Mouse (Mus musculus) hindbrain, embryonic 12.5 days (tissue): ENCODE data around the gene Fmr1. TPM values are rescaled to one million over a fixed set of nuclear protein-coding genes. Genes with fewer than 3 reads are reported as not detected.
"Not testable (repeated sequence)": the region's sequence is repeated elsewhere in the genome, so short reads cannot be mapped to it uniquely, and the experiment has no call there.

Source experiments
- ATAC-seq: fragments of 200-750 bp; cut with Nextera tagmentation; 2 replicates; pipeline ENCODE4 v1.8.0; 2017; ENCODE audit warnings: moderate TSS enrichment; ENCODE audit not compliant: low FRiP score
- H3K27ac ChIP-seq: fragments of 300-500 bp; sonication (generic); 2 replicates; pipeline ENCODE4 v1.5.1; 2016; ENCODE audit warnings: mild to moderate bottlenecking
- H3K27me3 ChIP-seq: fragments of 300-500 bp; sonication (generic); 2 replicates; pipeline ENCODE4 v1.6.1; 2016; ENCODE audit warnings: mild to moderate bottlenecking
- H3K36me3 ChIP-seq: fragments of 300-500 bp; sonication (generic); 2 replicates; pipeline ENCODE4 v1.6.1; 2016; ENCODE audit warnings: mild to moderate bottlenecking
- H3K4me1 ChIP-seq: fragments of 300-500 bp; sonication (generic); 2 replicates; pipeline ENCODE4 v1.6.1; 2016
- H3K4me2 ChIP-seq: fragments of 300-500 bp; sonication (generic); replicated peaks from 2 replicates; pipeline ENCODE4 v1.6.1; 2016; ENCODE audit warnings: mild to moderate bottlenecking
- H3K4me3 ChIP-seq: fragments of 300-500 bp; sonication (generic); 2 replicates; pipeline ENCODE4 v1.5.1; 2016; ENCODE audit warnings: mild to moderate bottlenecking
- H3K9ac ChIP-seq: fragments of 300-500 bp; sonication (generic); 2 replicates; pipeline ENCODE4 v1.6.1; 2016; ENCODE audit warnings: mild to moderate bottlenecking, moderate library complexity
- H3K9me3 ChIP-seq: fragments of 300-500 bp; sonication (generic); replicated peaks from 2 replicates; pipeline ENCODE4 v1.6.1; 2016; ENCODE audit warnings: mild to moderate bottlenecking
- WGBS: fragments of 180-500 bp; shearing (Covaris S2); methylation state at CpG from one replicate; pipeline ENCODE4 v1.1.7; 2016; 5-methylcytosine and 5-hydroxymethylcytosine counted together
- polyA plus RNA-seq: library from polyadenylated mRNA; unstranded; fragments of >200 nt; fragmentation: Nextera tagmentation; extraction: Ambion mirVana; gene quantifications from 2 replicates; pipeline ENCODE4 v1.2.1, GENCODE M21; 2016

Fmr1 gene
- 76.0 and 82.6 TPM in 2 replicates for polyA plus RNA-seq

DNA sequence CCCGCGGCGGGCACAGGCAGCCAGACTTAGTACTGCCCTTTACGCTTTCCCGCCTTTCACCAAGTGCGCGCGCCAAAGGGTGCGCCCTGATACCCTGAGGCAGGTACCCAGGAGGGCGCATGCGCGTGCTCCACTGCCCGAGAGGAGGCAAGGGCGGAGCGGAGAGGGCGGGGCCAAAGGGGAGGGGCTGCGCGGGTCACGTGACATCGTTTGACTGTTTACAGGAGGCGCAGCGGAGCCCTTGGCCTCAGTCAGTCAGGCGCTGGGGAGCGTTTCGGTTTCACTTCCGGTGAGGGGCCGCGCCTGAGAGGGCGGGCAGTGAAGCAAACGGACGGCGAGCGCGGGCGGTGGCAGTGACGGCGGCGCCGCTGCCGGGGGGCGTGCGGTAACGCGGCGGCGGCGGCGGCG, at the start of gene Fmr1:
TSS of gene Fmr1 (plus strand) at position 209 of the 408 bp plus-strand sequence.
- Histone ChIP-seq H3K4me2 (peak within 1 kb of the TSS; percentile 49), H3K9me3 (no peaks in the 10 kb centered on the region), H3K4me1 (no peaks in the 10 kb centered on the region), H3K9ac (peak within 1 kb of the TSS; percentile 79), H3K27ac (peak within 1 kb of the TSS; percentile 93), H3K36me3 (no peaks in the 10 kb centered on the region), H3K4me3 (peak within 1 kb of the TSS; percentile 63), H3K27me3 (no peaks in the 10 kb centered on the region)
- ATAC-seq = peak; percentile 98
- 14% methylated on average over 35 of the region's 49 CpGs for WGBS

DNA sequence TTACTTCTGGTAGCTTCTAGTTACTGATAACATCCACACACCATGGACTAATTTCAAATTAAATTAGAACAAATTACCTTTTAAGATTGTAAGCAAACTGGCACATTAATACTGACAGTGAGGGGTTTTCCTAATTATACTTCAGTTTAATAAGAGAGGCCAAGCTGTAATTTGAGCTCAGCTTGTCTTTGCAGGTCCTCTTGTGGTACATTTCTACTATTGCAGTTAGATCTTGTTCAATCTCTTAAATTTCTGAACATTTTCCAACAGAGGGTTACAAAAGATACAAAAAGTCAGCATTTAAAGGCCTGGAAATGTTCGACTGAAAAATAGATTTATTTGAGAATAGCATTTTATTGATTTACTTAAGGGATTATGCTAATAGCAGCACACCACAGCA, 36.7 kb upstream of the Fmr1 start:
- WGBS = 72% methylated on average over 1 of the region's 1 CpGs
- no peak overlapping the region for H3K4me3 ChIP-seq
- H3K9me3 ChIP-seq = no peaks in the 10 kb centered on the region
- no peak for ATAC-seq
- H3K36me3 ChIP-seq = no peaks in the 10 kb centered on the region
- H3K9ac ChIP-seq = no peak overlapping the region
- no peak overlapping the region for H3K27ac ChIP-seq
- H3K27me3 ChIP-seq = no peaks in the 10 kb centered on the region
- no peaks in the 10 kb centered on the region for H3K4me1 ChIP-seq
- H3K4me2 ChIP-seq = no peak overlapping the region

DNA sequence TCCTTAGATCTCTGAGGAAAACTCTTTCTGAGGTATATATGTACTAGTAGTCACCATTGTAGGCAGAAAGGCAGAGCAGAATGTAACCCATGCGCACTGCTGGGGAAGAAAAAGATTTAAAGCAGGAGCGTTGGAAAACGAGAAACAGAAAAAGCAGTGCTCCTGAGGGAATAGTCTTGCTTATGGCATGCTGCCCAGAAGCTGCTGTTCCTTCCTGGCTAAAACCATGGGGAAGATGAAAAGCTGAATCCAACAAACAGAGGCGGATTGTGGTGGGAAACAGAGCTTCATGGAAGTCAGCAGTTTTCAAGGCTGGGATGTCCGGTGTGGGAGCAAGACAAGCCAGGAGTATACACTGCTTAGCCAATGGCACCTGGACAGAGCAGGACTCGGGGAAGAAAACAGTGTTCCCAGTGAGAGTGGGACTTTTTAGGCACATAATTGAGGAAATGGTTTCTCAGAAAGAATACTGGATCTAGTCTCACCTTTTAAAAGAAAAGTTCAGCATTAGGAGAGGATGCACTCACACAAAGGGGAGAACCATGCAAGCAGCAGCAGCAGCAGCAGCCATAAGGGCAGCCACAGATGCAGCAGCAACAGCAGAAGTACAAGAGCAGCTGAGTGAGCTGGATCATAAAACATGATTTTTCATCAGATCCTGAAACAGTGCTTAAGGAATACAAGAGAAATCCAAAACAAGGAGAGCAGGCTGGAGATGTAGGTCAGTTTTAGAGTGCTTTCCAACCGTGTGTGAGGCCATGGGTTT, 33.0 kb upstream of the Fmr1 start:
- H3K4me1 ChIP-seq = no peaks in the 10 kb centered on the region

DNA sequence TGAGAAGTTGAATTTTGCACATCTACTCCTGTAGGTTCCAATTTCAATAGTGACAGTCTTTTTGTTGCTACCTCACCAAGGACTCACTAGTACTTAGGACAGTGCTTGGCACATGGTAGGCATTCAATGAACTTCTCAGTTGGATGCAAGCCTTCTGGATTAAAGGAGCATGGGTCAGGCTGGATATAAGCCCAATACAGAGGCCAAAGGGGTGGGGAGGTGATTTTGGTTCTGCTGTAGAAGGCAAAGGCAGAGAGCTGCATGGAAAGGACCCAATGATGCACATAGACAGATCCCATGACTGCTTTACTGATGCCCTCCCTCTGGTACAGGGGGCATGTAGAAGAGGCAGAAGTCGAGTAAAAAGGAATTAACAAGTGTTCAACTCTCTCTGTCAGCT, 833 bp upstream of the Fmr1 start:
- no peaks in the 10 kb centered on the region for H3K4me1 ChIP-seq
- H3K27ac ChIP-seq = no peak overlapping the region
- WGBS = 33% methylated on average over 1 of the region's 1 CpGs

More for the DNA sequence above, 33.0 kb upstream of the Fmr1 start:
- WGBS = 66% methylated on average over 7 of the region's 7 CpGs
- Histone ChIP-seq H3K9ac (no peak overlapping the region), H3K9me3 (no peaks in the 10 kb centered on the region), H3K36me3 (no peaks in the 10 kb centered on the region), H3K4me3 (no peak overlapping the region), H3K27ac (peak overlapping the region; percentile 40), H3K4me2 (no peak overlapping the region), H3K27me3 (no peaks in the 10 kb centered on the region)
- ATAC-seq = no peak

GRCm38 (mm10) chrX:68678815-68679486, 610 bp downstream of the Fmr1 start:
- 16% methylated on average over 49 of the region's 67 CpGs for WGBS
- H3K9me3 ChIP-seq = no peaks in the 10 kb centered on the region
- ATAC-seq = peak; percentile 85
- peak overlapping the region; percentile 63 for H3K4me3 ChIP-seq
- H3K36me3 ChIP-seq = no peaks in the 10 kb centered on the region
- H3K4me1 ChIP-seq = no peaks in the 10 kb centered on the region
- H3K27ac ChIP-seq = peak overlapping the region; percentile 93
- H3K4me2 ChIP-seq = peak overlapping the region; percentile 47
- peak overlapping the region; percentile 79 for H3K9ac ChIP-seq
- no peaks in the 10 kb centered on the region for H3K27me3 ChIP-seq

More for the DNA sequence above, 833 bp upstream of the Fmr1 start:
- H3K4me2 ChIP-seq = peak overlapping the region; percentile 49; the same call in 1 of the 2 replicates
- no peaks in the 10 kb centered on the region for H3K36me3 ChIP-seq
- no peak for ATAC-seq
- no peak overlapping the region for H3K4me3 ChIP-seq
- H3K9ac ChIP-seq = no peak overlapping the region
- no peaks in the 10 kb centered on the region for H3K27me3 ChIP-seq
- H3K9me3 ChIP-seq = no peaks in the 10 kb centered on the region

- Histone ChIP-seq H3K4me2 (no peak overlapping the region), H3K9ac (no peak overlapping the region), H3K4me3 (no peak overlapping the region), H3K4me1 (no peaks in the 10 kb centered on the region), H3K27me3 (no peaks in the 10 kb centered on the region), H3K27ac (no peak overlapping the region), H3K36me3 (no peaks in the 10 kb centered on the region), H3K9me3 (no peaks in the 10 kb centered on the region)
- 74% methylated on average over 2 of the region's 2 CpGs for WGBS
- no peak for ATAC-seq
Observed at GRCm38 (mm10) chrX:68684706-68685105, 6.4 kb downstream of the Fmr1 start.

DNA sequence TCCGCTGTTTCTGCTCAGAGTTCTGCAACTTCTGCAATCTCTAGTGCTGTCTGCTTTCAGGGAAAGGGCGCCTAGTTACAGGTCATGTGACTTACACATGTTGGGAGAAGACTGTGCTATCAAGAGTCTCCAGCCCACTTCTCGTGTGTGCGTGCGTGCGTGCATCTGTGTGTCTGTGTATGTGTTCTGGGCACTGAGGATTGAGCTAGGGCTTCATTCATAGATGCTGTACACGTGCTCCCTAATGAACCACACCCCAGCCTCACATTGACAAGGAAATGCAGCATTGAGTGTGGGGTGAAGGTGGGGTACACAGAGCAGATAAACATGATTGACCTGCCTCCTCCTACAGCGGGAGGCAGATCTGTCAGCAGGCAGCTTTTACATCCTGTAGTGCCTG, 13.6 kb downstream of the Fmr1 start:
- H3K9me3 ChIP-seq, H3K27ac ChIP-seq: not testable (repeated sequence)

GRCm38 (mm10) chrX:68736902-68737301, 58.6 kb downstream of the Fmr1 start:
- H3K27me3 ChIP-seq = no peaks in the 10 kb centered on the region
- H3K27ac ChIP-seq = no peak overlapping the region
- 53% methylated on average over 1 of the region's 1 CpGs for WGBS
- no peak overlapping the region for H3K9ac ChIP-seq
- H3K4me3 ChIP-seq = no peak overlapping the region
- H3K4me2 ChIP-seq = no peak overlapping the region
- no peaks in the 10 kb centered on the region for H3K9me3 ChIP-seq
- no peak for ATAC-seq
- no peaks in the 10 kb centered on the region for H3K4me1 ChIP-seq
- no peaks in the 10 kb centered on the region for H3K36me3 ChIP-seq

More for the DNA sequence above, 13.6 kb downstream of the Fmr1 start:
- H3K4me3 ChIP-seq, H3K9ac ChIP-seq, H3K4me1 ChIP-seq, H3K27me3 ChIP-seq, H3K36me3 ChIP-seq, H3K4me2 ChIP-seq, ATAC-seq: not testable (repeated sequence)
- 86% methylated on average over 8 of the region's 8 CpGs for WGBS

DNA sequence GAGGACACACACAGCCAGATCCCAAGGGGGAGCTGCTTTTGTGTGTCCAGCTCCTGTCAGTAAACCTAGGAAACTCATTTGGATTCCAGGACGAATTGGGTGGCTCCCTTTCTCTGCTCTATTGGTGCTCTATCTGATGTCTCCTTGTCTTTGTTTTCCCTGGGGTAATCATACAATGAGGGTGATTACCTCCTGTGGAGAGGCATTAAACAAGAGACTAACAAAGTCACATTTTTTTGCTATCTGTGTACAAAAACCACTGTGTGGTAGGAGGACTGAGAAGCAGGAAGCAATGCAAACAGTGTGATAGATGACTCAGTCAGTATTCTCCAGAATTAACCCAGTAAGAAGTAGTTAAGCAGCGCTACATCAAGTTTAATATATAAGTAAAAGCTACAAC, 61.7 kb downstream of the Fmr1 start:
- Histone ChIP-seq H3K4me2 (no peak overlapping the region), H3K27me3 (no peaks in the 10 kb centered on the region), H3K4me1 (no peaks in the 10 kb centered on the region), H3K9me3 (no peaks in the 10 kb centered on the region), H3K4me3 (no peak overlapping the region), H3K36me3 (no peaks in the 10 kb centered on the region), H3K27ac (no peak overlapping the region), H3K9ac (no peak overlapping the region)
- no peak for ATAC-seq
- 55% methylated on average over 2 of the region's 2 CpGs for WGBS

DNA sequence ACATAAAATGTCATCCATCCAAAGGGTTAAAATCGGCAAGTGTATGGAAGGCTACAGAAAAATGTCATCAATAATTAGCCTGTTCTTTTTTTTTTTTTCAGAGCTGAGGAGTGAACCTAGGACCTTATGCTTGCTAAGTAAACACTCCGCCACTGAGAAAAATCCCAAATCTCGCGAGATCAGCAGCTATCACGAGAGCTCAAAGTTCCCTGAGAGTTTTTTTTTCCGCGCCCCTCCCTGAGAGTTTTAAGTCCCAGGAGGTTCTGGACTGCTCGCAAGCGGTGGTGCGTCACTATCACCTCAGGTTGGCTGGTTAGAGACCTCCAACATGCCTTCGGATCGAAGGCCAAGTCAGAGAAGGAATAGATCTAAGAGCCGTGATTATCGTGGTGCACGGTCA, 83.3 kb downstream of the Fmr1 start, which contains the start of gene Fmr1nb:
TSS of gene Fmr1nb (plus strand) at position 234 of the 400 bp plus-strand sequence.
- ATAC-seq = no peak
- Histone ChIP-seq H3K9me3 (no peaks in the 10 kb centered on the region), H3K27me3 (no peaks in the 10 kb centered on the region), H3K27ac (no peak within 1 kb of the TSS), H3K36me3 (no peaks in the 10 kb centered on the region), H3K4me1 (no peaks in the 10 kb centered on the region), H3K4me3 (no peak within 1 kb of the TSS), H3K4me2 (no peak within 1 kb of the TSS), H3K9ac (no peak within 1 kb of the TSS)
- WGBS = 86% methylated on average over 15 of the region's 15 CpGs
